Mouse (Mus musculus): Measurements from ENCODE around the gene Olfr713. TPM values are rescaled to one million over a fixed set of nuclear protein-coding genes. Genes with fewer than 3 reads are reported as not detected.

The Olfr713 gene
- not detected in 2 replicates for polyA plus RNA-seq (2016; fragmentation: Nextera tagmentation; extraction: Ambion mirVana)

GRCm38 (mm10) chr7:107030874-107031273 is at the start of gene Olfr713:
Olfr713 (plus strand) TSS chr7:107031174.
- no peak for ATAC-seq (ENCODE audit: insufficient number of reproducible peaks, insufficient read depth, low FRiP score, low TSS enrichment, low read depth)
- Histone ChIP-seq H3K27me3 (no peaks in the 10 kb centered on the region), H3K9me3 (no peaks in the 10 kb centered on the region), H3K4me2 (no peak within 1 kb of the TSS), H3K36me3 (no peaks in the 10 kb centered on the region), H3K4me3 (replicated peaks) (no peak within 1 kb of the TSS), H3K9ac (replicated peaks) (no peak within 1 kb of the TSS), H3K4me1 (replicated peaks) (no peaks in the 10 kb centered on the region), H3K27ac (no peak within 1 kb of the TSS)
- 92% methylated on average over 1 of the region's 1 CpGs for WGBS

GRCm38 (mm10) chr7:106985236-106985635 is 45.7 kb upstream of the Olfr713 start:
- H3K4me1 ChIP-seq (replicated peaks) = no peaks in the 10 kb centered on the region
- WGBS = 93% methylated on average over 3 of the region's 3 CpGs
- no peak overlapping the region for H3K4me3 ChIP-seq (replicated peaks)
- H3K27ac ChIP-seq = no peak overlapping the region
- no peaks in the 10 kb centered on the region for H3K9me3 ChIP-seq
- H3K27me3 ChIP-seq = no peaks in the 10 kb centered on the region
- ATAC-seq (ENCODE audit: insufficient number of reproducible peaks, insufficient read depth, low FRiP score, low TSS enrichment, low read depth) = no peak
- no peak overlapping the region for H3K9ac ChIP-seq (replicated peaks)
- no peaks in the 10 kb centered on the region for H3K36me3 ChIP-seq
- no peak overlapping the region for H3K4me2 ChIP-seq

- no peaks in the 10 kb centered on the region for H3K4me1 ChIP-seq (replicated peaks)
- H3K9me3 ChIP-seq = no peaks in the 10 kb centered on the region
- no peaks in the 10 kb centered on the region for H3K36me3 ChIP-seq
- no peak for ATAC-seq (ENCODE audit: insufficient number of reproducible peaks, insufficient read depth, low FRiP score, low TSS enrichment, low read depth)
- no peak overlapping the region for H3K4me3 ChIP-seq (replicated peaks)
- no peak overlapping the region for H3K4me2 ChIP-seq
- 85% methylated on average over 7 of the region's 7 CpGs for WGBS
- H3K27me3 ChIP-seq = no peaks in the 10 kb centered on the region
- H3K9ac ChIP-seq (replicated peaks) = no peak overlapping the region
- H3K27ac ChIP-seq = no peak overlapping the region
Measured at GRCm38 (mm10) chr7:107000798-107001197, 30.2 kb upstream of the Olfr713 start.

GRCm38 (mm10) chr7:107004169-107004568 is 26.8 kb upstream of the Olfr713 start:
- ATAC-seq (ENCODE audit: insufficient number of reproducible peaks, insufficient read depth, low FRiP score, low TSS enrichment, low read depth) = no peak
- Histone ChIP-seq H3K27ac (no peak overlapping the region), H3K4me2 (no peak overlapping the region), H3K27me3 (no peaks in the 10 kb centered on the region), H3K9ac (replicated peaks) (no peak overlapping the region), H3K36me3 (no peaks in the 10 kb centered on the region), H3K4me3 (replicated peaks) (no peak overlapping the region), H3K4me1 (replicated peaks) (no peaks in the 10 kb centered on the region), H3K9me3 (no peaks in the 10 kb centered on the region)
- 72% methylated on average over 3 of the region's 3 CpGs for WGBS

GRCm38 (mm10) chr7:107005972-107006371 is 25.0 kb upstream of the Olfr713 start, which contains the start of gene Olfr2:
Olfr2 (minus strand) TSS chr7:107006072.
- WGBS = 55% methylated on average over 1 of the region's 1 CpGs
- Histone ChIP-seq H3K9me3 (no peaks in the 10 kb centered on the region), H3K9ac (replicated peaks) (no peak within 1 kb of the TSS), H3K4me3 (replicated peaks) (no peak within 1 kb of the TSS), H3K4me1 (replicated peaks) (no peaks in the 10 kb centered on the region), H3K27ac (no peak within 1 kb of the TSS), H3K4me2 (no peak within 1 kb of the TSS), H3K27me3 (no peaks in the 10 kb centered on the region), H3K36me3 (no peaks in the 10 kb centered on the region)
- ATAC-seq (ENCODE audit: insufficient number of reproducible peaks, insufficient read depth, low FRiP score, low TSS enrichment, low read depth) = no peak

GRCm38 (mm10) chr7:107039934-107040563 is 9.1 kb downstream of the Olfr713 start:
- Histone ChIP-seq H3K4me3 (replicated peaks) (no peak overlapping the region), H3K27ac (no peak overlapping the region), H3K4me2 (no peak overlapping the region), H3K9me3 (no peaks in the 10 kb centered on the region), H3K27me3 (no peaks in the 10 kb centered on the region), H3K9ac (replicated peaks) (no peak overlapping the region), H3K36me3 (no peaks in the 10 kb centered on the region), H3K4me1 (replicated peaks) (no peaks in the 10 kb centered on the region)
- WGBS = 72% methylated on average over 2 of the region's 2 CpGs
- ATAC-seq (ENCODE audit: insufficient number of reproducible peaks, insufficient read depth, low FRiP score, low TSS enrichment, low read depth) = no peak

GRCm38 (mm10) chr7:107043136-107043535 is 12.2 kb downstream of the Olfr713 start:
- WGBS = 90% methylated on average over 3 of the region's 3 CpGs
- no peak for ATAC-seq (ENCODE audit: insufficient number of reproducible peaks, insufficient read depth, low FRiP score, low TSS enrichment, low read depth)
- no peaks in the 10 kb centered on the region for H3K36me3 ChIP-seq
- H3K9ac ChIP-seq (replicated peaks) = no peak overlapping the region
- H3K27ac ChIP-seq = no peak overlapping the region
- no peaks in the 10 kb centered on the region for H3K9me3 ChIP-seq
- H3K4me3 ChIP-seq (replicated peaks) = no peak overlapping the region
- H3K4me1 ChIP-seq (replicated peaks) = no peaks in the 10 kb centered on the region
- H3K4me2 ChIP-seq = no peak overlapping the region
- no peaks in the 10 kb centered on the region for H3K27me3 ChIP-seq

GRCm38 (mm10) chr7:107044407-107044806 is 13.4 kb downstream of the Olfr713 start:
- Histone ChIP-seq H3K36me3 (no peaks in the 10 kb centered on the region), H3K9ac (replicated peaks) (no peak overlapping the region), H3K4me2 (no peak overlapping the region), H3K27ac (no peak overlapping the region), H3K4me1 (replicated peaks) (no peaks in the 10 kb centered on the region), H3K9me3 (no peaks in the 10 kb centered on the region), H3K27me3 (no peaks in the 10 kb centered on the region), H3K4me3 (replicated peaks) (no peak overlapping the region)
- no peak for ATAC-seq (ENCODE audit: insufficient number of reproducible peaks, insufficient read depth, low FRiP score, low TSS enrichment, low read depth)
- WGBS = 88% methylated on average over 1 of the region's 1 CpGs

GRCm38 (mm10) chr7:107045833-107046232 is 14.9 kb downstream of the Olfr713 start:
- 5% methylated on average over 5 of the region's 5 CpGs for WGBS

GRCm38 (mm10) chr7:107047578-107047977 is 16.6 kb downstream of the Olfr713 start:
- no peaks in the 10 kb centered on the region for H3K9me3 ChIP-seq
- H3K27ac ChIP-seq = no peak overlapping the region
- 35% methylated on average over 3 of the region's 3 CpGs for WGBS
- no peak overlapping the region for H3K4me2 ChIP-seq
- H3K4me1 ChIP-seq (replicated peaks) = no peaks in the 10 kb centered on the region
- no peak overlapping the region for H3K9ac ChIP-seq (replicated peaks)
- ATAC-seq (ENCODE audit: insufficient number of reproducible peaks, insufficient read depth, low FRiP score, low TSS enrichment, low read depth) = no peak
- H3K36me3 ChIP-seq = no peaks in the 10 kb centered on the region
- H3K4me3 ChIP-seq (replicated peaks) = no peak overlapping the region
- no peaks in the 10 kb centered on the region for H3K27me3 ChIP-seq

More at GRCm38 (mm10) chr7:107045833-107046232, 14.9 kb downstream of the Olfr713 start:
- Histone ChIP-seq H3K36me3 (no peaks in the 10 kb centered on the region), H3K4me2 (no peak overlapping the region), H3K4me3 (replicated peaks) (no peak overlapping the region), H3K27ac (no peak overlapping the region), H3K4me1 (replicated peaks) (no peaks in the 10 kb centered on the region), H3K9me3 (no peaks in the 10 kb centered on the region), H3K27me3 (no peaks in the 10 kb centered on the region), H3K9ac (replicated peaks) (no peak overlapping the region)
- no peak for ATAC-seq (ENCODE audit: insufficient number of reproducible peaks, insufficient read depth, low FRiP score, low TSS enrichment, low read depth)

- Histone ChIP-seq H3K9ac (replicated peaks) (no peak within 1 kb of the TSS), H3K9me3 (peaks cover 14% of the 10 kb centered on the region; the same call in 1 of the 2 replicates), H3K4me3 (replicated peaks) (no peak within 1 kb of the TSS), H3K4me2 (no peak within 1 kb of the TSS), H3K27me3 (no peaks in the 10 kb centered on the region), H3K27ac (no peak within 1 kb of the TSS), H3K4me1 (replicated peaks) (no peaks in the 10 kb centered on the region), H3K36me3 (no peaks in the 10 kb centered on the region)
- 85% methylated on average over 2 of the region's 2 CpGs for WGBS
- no peak for ATAC-seq (ENCODE audit: insufficient number of reproducible peaks, insufficient read depth, low FRiP score, low TSS enrichment, low read depth)
Measured at GRCm38 (mm10) chr7:107070681-107071080, 39.7 kb downstream of the Olfr713 start, which contains the start of gene Olfr714. Olfr714 (plus strand) TSS chr7:107070981.
